Mouse (Mus musculus) cortical plate, adult 2 months (tissue): ENCODE measurements around the gene Emc9.

Source experiments
- CTCF ChIP-seq: fragments of 200-500 bp; IDR thresholded peaks from 2 replicates; pipeline ENCODE4 v1.5.1; 2011; ENCODE audit warnings: mild to moderate bottlenecking, control low read depth, low read length; ENCODE audit not compliant: insufficient read depth; ENCODE audit errors: extremely low read depth
- POLR2A ChIP-seq: fragments of 200-500 bp; IDR thresholded peaks from 2 replicates; pipeline ENCODE4 v1.6.1; 2011; ENCODE audit warnings: mild to moderate bottlenecking, low read length, control low read depth; ENCODE audit not compliant: insufficient read depth; ENCODE audit errors: extremely low read depth

- TF ChIP-seq CTCF, result no peak
- no peak for TF ChIP-seq POLR2A
These were observed 18.1 kb upstream of the Emc9 start, which contains the start of gene Irf9 for GRCm38 (mm10) chr14:55603271-55603632.
